Mouse (Mus musculus) intestine, embryonic 15.5 days (tissue): ENCODE results near the gene 1500009L16Rik. TPM values are rescaled to one million over a fixed set of nuclear protein-coding genes. Genes with fewer than 3 reads are reported as not detected.

Source experiments
- polyA plus RNA-seq: library from polyadenylated mRNA; unstranded; fragments of >200 nt; fragmentation: Nextera tagmentation; extraction: Ambion mirVana; gene quantifications from 2 replicates; pipeline ENCODE4 v1.2.1, GENCODE M21; 2015

1500009L16Rik gene
- polyA plus RNA-seq, 1 experiment from 2014 or later, result 19.0 TPM

Other genes starting within 250 kb of the 1500009L16Rik start
- gene Aldh1l2, start 188.7 kb upstream of the 1500009L16Rik start, polyA plus RNA-seq, result 1.4 and 1.5 TPM in 2 replicates
- 39.9 and 42.1 TPM in 2 replicates for gene Washc4, start 179.1 kb upstream of the 1500009L16Rik start, polyA plus RNA-seq
- 46.0 and 49.1 TPM in 2 replicates for gene Appl2, start 74.1 kb upstream of the 1500009L16Rik start, polyA plus RNA-seq